Mouse (Mus musculus) hindbrain, embryonic 14.5 days (tissue): ENCODE data around the gene Cep89. TPM values are rescaled to one million over a fixed set of nuclear protein-coding genes. Genes with fewer than 3 reads are reported as not detected.

Experiments
- ATAC-seq: fragments of 200-750 bp; cut with Nextera tagmentation; 2 replicates; pipeline ENCODE4 v1.8.0; 2017; ENCODE audit warnings: moderate number of reproducible peaks, mild to moderate bottlenecking, moderate TSS enrichment, moderate library complexity; ENCODE audit not compliant: low FRiP score
- DNase-seq: peaks from one replicate; pipeline ENCODE4 v3.0.0-alpha.2; 2015; ENCODE audit warnings: low spot score
- H3K27ac ChIP-seq: fragments of 300-500 bp; sonication (generic); 2 replicates; pipeline ENCODE4 v1.5.1; 2014; ENCODE audit warnings: mild to moderate bottlenecking, moderate library complexity
- H3K27me3 ChIP-seq: fragments of 300-500 bp; sonication (generic); 2 replicates; pipeline ENCODE4 v1.6.1; 2014; ENCODE audit warnings: mild to moderate bottlenecking, low read length, mixed read lengths; ENCODE audit not compliant: control insufficient read depth, insufficient read depth
- H3K36me3 ChIP-seq: fragments of 300-500 bp; sonication (generic); replicated peaks from 2 replicates; pipeline ENCODE4 v1.6.1; 2014; ENCODE audit not compliant: control insufficient read depth, insufficient read depth
- H3K4me1 ChIP-seq: fragments of 300-500 bp; sonication (generic); replicated peaks from 2 replicates; pipeline ENCODE4 v1.6.1; 2014; ENCODE audit warnings: antibody characterized with exemption, low read length, mixed read lengths; ENCODE audit not compliant: control insufficient read depth, insufficient read depth
- H3K4me2 ChIP-seq: fragments of 300-500 bp; sonication (generic); replicated peaks from 2 replicates; pipeline ENCODE4 v1.6.1; 2014; ENCODE audit warnings: mild to moderate bottlenecking, moderate library complexity
- H3K4me3 ChIP-seq: fragments of 300-500 bp; sonication (generic); replicated peaks from 2 replicates; pipeline ENCODE4 v1.5.1; 2014; ENCODE audit warnings: mild to moderate bottlenecking, low read length
- H3K9ac ChIP-seq: fragments of 300-500 bp; sonication (generic); 2 replicates; pipeline ENCODE4 v1.6.1; 2014
- H3K9me3 ChIP-seq: fragments of 300-500 bp; sonication (generic); 2 replicates; pipeline ENCODE4 v1.6.1; 2016; ENCODE audit warnings: low read length; ENCODE audit not compliant: control insufficient read depth
- WGBS: fragments of 180-500 bp; shearing (Covaris S2); extraction: QIAGEN DNeasy Blood & Tissue Kit; methylation state at CpG from one replicate; pipeline ENCODE4 v1.1.7; 2014; 5-methylcytosine and 5-hydroxymethylcytosine counted together
- polyA plus RNA-seq: library from polyadenylated mRNA; unstranded; fragments of >200 nt; fragmentation: Nextera tagmentation; extraction: Ambion mirVana; gene quantifications from 2 replicates; pipeline ENCODE4 v1.2.1, GENCODE M21; 2014

Gene Cep89
- polyA plus RNA-seq: 22.6 and 25.2 TPM in 2 replicates

- no peaks in the 10 kb centered on the region for H3K9me3 ChIP-seq
- ATAC-seq: peak; percentile 99
- peaks cover 32% of the 10 kb centered on the region for H3K36me3 ChIP-seq
- H3K9ac ChIP-seq: peak within 1 kb of the TSS; percentile 70
- DNase-seq: peak; percentile 99
- H3K27ac ChIP-seq: 0 out of 2 replicates have a peak within 1 kb of the TSS, but pooled peaks have one; percentile 47
- no peaks in the 10 kb centered on the region for H3K27me3 ChIP-seq
- H3K4me3 ChIP-seq: peak within 1 kb of the TSS; percentile 53
- under 1% methylated on average over 28 of the region's 28 CpGs for WGBS
- H3K4me2 ChIP-seq: peak within 1 kb of the TSS; percentile 83
- peaks cover 19% of the 10 kb centered on the region for H3K4me1 ChIP-seq
Observed at GRCm38 (mm10) chr7:35396542-35397168, at the start of gene Cep89, which contains the start of gene Faap24. Gene Cep89, plus strand, starts transcription at chr7:35397035. Gene Faap24, minus strand, starts transcription at chr7:35396836.

GRCm38 (mm10) chr7:35347918-35348700 lies 48.7 kb upstream of the Cep89 start:
- H3K36me3 ChIP-seq: no peaks in the 10 kb centered on the region
- no peaks in the 10 kb centered on the region for H3K4me1 ChIP-seq
- H3K27me3 ChIP-seq: no peaks in the 10 kb centered on the region
- DNase-seq: no peak
- no peak overlapping the region for H3K9ac ChIP-seq
- H3K9me3 ChIP-seq: no peaks in the 10 kb centered on the region
- H3K27ac ChIP-seq: no peak overlapping the region
- no peak overlapping the region for H3K4me2 ChIP-seq
- no peak overlapping the region for H3K4me3 ChIP-seq
- WGBS: 84% methylated on average over 17 of the region's 18 CpGs
- no peak for ATAC-seq

- no peak for ATAC-seq
- H3K9me3 ChIP-seq: no peaks in the 10 kb centered on the region
- no peak for DNase-seq
- no peak overlapping the region for H3K4me2 ChIP-seq
- whole genome bisulfite sequencing: 91% methylated on average over 4 of the region's 4 CpGs
- H3K27me3 ChIP-seq: no peaks in the 10 kb centered on the region
- no peak overlapping the region for H3K27ac ChIP-seq
- H3K36me3 ChIP-seq: no peaks in the 10 kb centered on the region
- H3K4me3 ChIP-seq: no peak overlapping the region
- H3K4me1 ChIP-seq: no peaks in the 10 kb centered on the region
- H3K9ac ChIP-seq: no peak overlapping the region
Observed at GRCm38 (mm10) chr7:35349022-35349421, 47.8 kb upstream of the Cep89 start.

- H3K4me3 ChIP-seq: no peak overlapping the region
- H3K9me3 ChIP-seq: no peaks in the 10 kb centered on the region
- no peak overlapping the region for H3K9ac ChIP-seq
- ATAC-seq: no peak
- H3K27ac ChIP-seq: no peak overlapping the region
- H3K27me3 ChIP-seq: no peaks in the 10 kb centered on the region
- H3K4me1 ChIP-seq: no peaks in the 10 kb centered on the region
- DNase-seq: no peak
- no peaks in the 10 kb centered on the region for H3K36me3 ChIP-seq
- 93% methylated on average over 8 of the region's 8 CpGs for WGBS
- H3K4me2 ChIP-seq: no peak overlapping the region
Observed at GRCm38 (mm10) chr7:35349886-35350684, 46.8 kb upstream of the Cep89 start.

GRCm38 (mm10) chr7:35351155-35351554 lies 45.7 kb upstream of the Cep89 start:
- Histone ChIP-seq H3K9me3 (no peaks in the 10 kb centered on the region), H3K4me2 (no peak overlapping the region), H3K27ac (no peak overlapping the region), H3K36me3 (no peaks in the 10 kb centered on the region), H3K9ac (no peak overlapping the region), H3K4me1 (no peaks in the 10 kb centered on the region), H3K4me3 (no peak overlapping the region), H3K27me3 (no peaks in the 10 kb centered on the region)
- no peak for ATAC-seq
- 92% methylated on average over 3 of the region's 3 CpGs for WGBS
- DNase-seq: no peak

GRCm38 (mm10) chr7:35353306-35353705 lies 43.5 kb upstream of the Cep89 start:
- H3K9me3 ChIP-seq: no peaks in the 10 kb centered on the region
- no peak overlapping the region for H3K27ac ChIP-seq
- no peaks in the 10 kb centered on the region for H3K27me3 ChIP-seq
- H3K4me1 ChIP-seq: no peaks in the 10 kb centered on the region
- no peak overlapping the region for H3K9ac ChIP-seq
- no peak overlapping the region for H3K4me3 ChIP-seq
- H3K4me2 ChIP-seq: no peak overlapping the region
- H3K36me3 ChIP-seq: no peaks in the 10 kb centered on the region
- no peak for ATAC-seq
- 97% methylated on average over 15 of the region's 15 CpGs for WGBS
- no peak for DNase-seq

- WGBS: 92% methylated on average over 5 of the region's 5 CpGs
Observed at GRCm38 (mm10) chr7:35355303-35355872, 41.4 kb upstream of the Cep89 start.

GRCm38 (mm10) chr7:35357621-35358020 lies 39.2 kb upstream of the Cep89 start:
- no peak overlapping the region for H3K4me3 ChIP-seq
- no peak overlapping the region for H3K27ac ChIP-seq
- H3K4me1 ChIP-seq: no peaks in the 10 kb centered on the region
- H3K4me2 ChIP-seq: no peak overlapping the region
- no peaks in the 10 kb centered on the region for H3K9me3 ChIP-seq
- 90% methylated on average over 12 of the region's 12 CpGs for WGBS
- ATAC-seq (no peak), DNase-seq (no peak)
- H3K9ac ChIP-seq: no peak overlapping the region
- H3K36me3 ChIP-seq: no peaks in the 10 kb centered on the region
- no peaks in the 10 kb centered on the region for H3K27me3 ChIP-seq

More at GRCm38 (mm10) chr7:35355303-35355872, 41.4 kb upstream of the Cep89 start:
- no peak overlapping the region for H3K27ac ChIP-seq
- no peaks in the 10 kb centered on the region for H3K36me3 ChIP-seq
- H3K9me3 ChIP-seq: no peaks in the 10 kb centered on the region
- H3K27me3 ChIP-seq: no peaks in the 10 kb centered on the region
- ATAC-seq (no peak), DNase-seq (no peak)
- H3K9ac ChIP-seq: no peak overlapping the region
- H3K4me1 ChIP-seq: no peaks in the 10 kb centered on the region
- H3K4me2 ChIP-seq: no peak overlapping the region
- H3K4me3 ChIP-seq: no peak overlapping the region

GRCm38 (mm10) chr7:35362253-35362652 lies 34.6 kb upstream of the Cep89 start:
- Histone ChIP-seq H3K27ac (no peak overlapping the region), H3K9ac (no peak overlapping the region), H3K4me2 (no peak overlapping the region), H3K4me1 (no peaks in the 10 kb centered on the region), H3K27me3 (no peaks in the 10 kb centered on the region), H3K36me3 (no peaks in the 10 kb centered on the region), H3K4me3 (no peak overlapping the region), H3K9me3 (no peaks in the 10 kb centered on the region)
- ATAC-seq (no peak), DNase-seq (no peak)
- WGBS: 79% methylated on average over 5 of the region's 5 CpGs
